Mouse (Mus musculus) embryo, embryonic 10.5 days (tissue): ENCODE results near the gene Gm26558.
A peak's percentile ranks its signal among the peaks of the same experiment; 100 is the strongest.

ENCODE experiments used
- DNase-seq: peaks from one replicate; pipeline ENCODE4 v3.0.0-alpha.2; 2015; ENCODE audit warnings: low spot score

The Gm26558 gene

GRCm38 (mm10) chr2:70661715-70662495, at the start of gene Gm26558:
Gene Gm26558 (minus strand): TSS chr2:70662108.
- DNase-seq: peak; percentile 53

- DNase-seq: no peak
Observed at GRCm38 (mm10) chr2:70710878-70711277, 49.0 kb upstream of the Gm26558 start.

DNA sequence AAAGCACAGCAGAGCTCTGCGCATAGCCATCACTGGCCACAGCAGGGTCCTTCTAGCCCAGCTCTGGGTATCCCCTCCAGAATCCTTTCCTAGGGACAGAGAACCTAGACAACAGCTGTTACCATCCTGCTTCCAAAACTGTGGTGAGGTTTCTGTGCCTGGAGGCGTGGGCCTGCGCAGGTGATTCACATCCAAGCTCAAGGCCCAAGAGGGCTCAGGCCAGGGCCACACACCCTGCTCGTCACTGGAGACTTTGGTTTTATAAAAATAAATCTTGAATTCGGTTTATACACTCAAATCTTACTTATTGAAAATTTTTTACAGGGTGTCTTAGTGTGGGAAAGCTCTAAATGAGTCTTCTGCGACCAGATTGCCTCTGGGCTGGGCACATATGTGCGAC, 48.3 kb upstream of the Gm26558 start:
- DNase-seq: no peak

DNA sequence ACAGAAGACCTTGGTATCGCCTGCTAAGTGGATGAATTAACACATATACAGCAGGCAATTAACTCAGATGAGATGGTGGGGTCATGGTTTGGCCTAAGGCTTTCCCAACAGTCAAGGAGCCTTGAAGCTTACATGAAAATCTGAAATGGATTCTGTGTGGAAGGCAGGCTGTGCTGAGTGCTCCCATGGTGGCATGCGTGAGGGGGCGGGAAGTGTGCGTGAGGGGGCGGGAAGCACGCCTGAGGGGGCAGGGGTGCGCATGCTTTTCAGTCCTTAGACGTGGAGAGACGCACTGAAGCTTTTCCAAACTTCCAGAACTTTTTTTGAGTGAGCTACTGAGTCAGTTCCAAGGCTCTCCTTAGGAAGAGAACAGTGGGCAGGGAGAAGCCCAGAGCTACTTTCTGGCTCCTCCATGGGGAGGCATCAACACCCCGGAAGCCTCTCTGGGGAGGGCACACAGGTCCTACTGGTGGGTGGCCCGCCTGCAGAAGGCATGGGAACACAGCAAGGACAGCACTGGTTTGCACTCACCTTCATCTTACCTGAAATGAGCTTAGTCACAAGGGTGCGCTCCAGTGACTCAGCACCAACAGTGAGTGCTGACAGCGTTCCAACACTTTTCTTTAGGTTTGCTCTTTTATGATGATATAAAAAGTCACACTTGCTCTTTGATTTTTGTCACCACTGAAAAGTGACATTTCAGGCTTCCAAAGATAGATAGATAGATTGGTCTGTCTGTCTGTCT, 47.2 kb upstream of the Gm26558 start:
- no peak for DNase-seq

DNA sequence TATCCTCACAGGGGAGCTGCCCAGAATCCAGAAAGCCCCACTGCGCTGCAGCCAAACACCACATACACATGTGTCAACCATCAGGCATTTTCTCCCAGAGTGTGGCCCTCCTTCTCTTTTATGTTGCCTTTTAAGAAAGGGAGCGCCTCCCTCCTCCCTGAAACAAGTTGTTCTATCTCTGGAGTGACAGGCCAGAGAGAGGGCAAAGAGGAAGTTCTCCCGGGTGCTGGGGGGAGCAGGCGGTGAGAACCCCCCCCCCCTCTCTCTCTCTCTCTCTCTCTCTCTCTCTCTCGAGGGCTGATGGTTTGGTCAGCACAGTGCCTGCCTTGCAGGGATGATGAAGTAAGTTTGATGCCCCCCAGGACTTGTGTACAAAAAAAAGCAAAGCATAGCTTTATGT, 40.5 kb upstream of the Gm26558 start:
- DNase-seq: no peak

DNA sequence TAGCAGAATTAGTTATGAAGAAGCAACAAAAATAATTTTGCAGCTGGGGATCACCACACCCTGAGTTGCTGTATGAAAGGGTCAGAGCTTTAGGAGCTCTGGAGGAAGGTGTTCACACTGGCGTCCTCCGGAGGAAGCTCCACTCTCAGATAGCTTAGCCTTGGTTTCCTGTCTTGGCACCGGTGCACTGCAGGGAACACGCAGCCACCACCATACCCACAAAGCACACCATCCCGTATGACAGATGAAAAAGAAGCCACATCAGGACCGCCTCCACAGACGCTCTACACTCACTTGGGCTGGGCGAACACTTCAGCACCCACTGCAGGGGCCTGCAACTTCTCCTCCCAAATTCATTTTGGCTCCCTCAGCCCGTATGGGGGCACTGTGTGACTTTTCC, 39.7 kb upstream of the Gm26558 start:
- DNase-seq: no peak

- DNase-seq: no peak
Observed at GRCm38 (mm10) chr2:70700851-70701250, 38.9 kb upstream of the Gm26558 start.

GRCm38 (mm10) chr2:70695712-70696111, 33.8 kb upstream of the Gm26558 start:
- no peak for DNase-seq

DNA sequence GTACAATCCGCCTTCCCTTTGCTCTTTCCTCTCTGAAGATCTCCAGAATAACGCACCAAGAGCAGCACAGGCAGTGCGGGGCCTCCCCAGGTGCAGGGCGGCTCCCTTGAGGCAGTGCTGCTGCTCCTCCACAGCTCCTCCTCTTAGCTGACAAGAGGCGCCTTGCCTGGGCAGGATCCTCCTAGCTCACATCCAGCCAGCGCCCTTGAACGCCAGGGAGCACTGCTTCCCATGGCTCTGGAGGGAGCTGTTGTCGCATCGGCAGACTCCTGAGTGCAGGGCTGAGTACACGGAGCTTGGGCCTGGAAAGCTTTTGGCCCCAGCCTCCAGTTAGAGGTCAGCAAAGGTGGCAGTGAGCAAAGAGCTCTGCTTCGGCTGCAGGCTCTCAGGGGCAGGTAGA, 28.3 kb upstream of the Gm26558 start:
- no peak for DNase-seq

DNA sequence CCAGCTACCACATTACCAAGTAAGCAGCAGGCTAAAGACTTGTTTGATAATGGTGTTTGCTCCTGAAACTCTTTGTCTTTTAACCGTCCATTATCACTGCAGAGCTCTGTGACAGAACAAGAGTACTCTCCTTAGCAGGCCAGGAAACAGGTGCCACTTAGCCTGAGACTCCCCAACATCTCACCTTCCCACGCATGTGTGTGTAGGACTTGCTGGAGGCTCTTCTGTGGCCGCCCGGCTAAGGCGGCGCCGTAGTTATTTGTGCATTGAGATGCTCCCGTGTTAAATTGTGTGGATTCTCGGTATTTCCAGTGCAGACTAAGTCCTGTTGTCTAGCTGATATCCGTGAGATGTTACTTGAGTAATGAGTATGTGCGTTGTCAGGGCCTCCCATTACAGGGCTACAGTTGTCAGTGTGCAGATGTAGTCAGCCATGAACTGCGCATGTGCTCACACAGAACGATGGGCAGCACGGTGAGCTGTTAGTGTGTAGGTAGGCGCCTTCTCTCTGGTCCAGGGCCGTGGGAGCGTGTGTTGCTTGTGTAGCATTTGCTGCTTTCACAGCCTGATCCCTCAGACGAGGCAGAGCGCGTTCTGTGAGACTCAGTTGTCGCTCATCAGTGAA, 26.7 kb upstream of the Gm26558 start:
- DNase-seq: no peak

GRCm38 (mm10) chr2:70682324-70682723, 20.4 kb upstream of the Gm26558 start:
- DNase-seq: no peak

GRCm38 (mm10) chr2:70673445-70674126, 11.7 kb upstream of the Gm26558 start:
- DNase-seq: peak; percentile 18

DNA sequence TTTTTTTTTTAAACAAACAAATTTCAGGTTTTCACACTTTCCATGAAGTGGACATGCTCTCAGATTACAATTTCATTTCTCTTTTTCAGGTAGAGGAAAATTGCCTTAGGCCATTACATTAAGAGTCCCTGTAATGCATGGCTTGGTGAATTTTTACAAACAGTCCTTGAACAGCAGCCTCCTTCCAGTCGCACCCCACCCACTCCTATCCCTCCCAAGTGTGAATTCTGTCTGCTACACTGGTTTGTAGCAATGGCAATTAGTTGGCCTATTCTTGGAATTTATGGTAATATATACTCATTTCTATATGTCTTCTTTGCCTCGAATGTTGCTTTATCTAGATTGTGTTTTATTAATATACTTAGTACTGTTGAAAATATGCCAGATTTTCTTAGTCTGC, 10.6 kb upstream of the Gm26558 start:
- no peak for DNase-seq

- no peak for DNase-seq
Observed at GRCm38 (mm10) chr2:70669896-70670295, 8.0 kb upstream of the Gm26558 start.

DNA sequence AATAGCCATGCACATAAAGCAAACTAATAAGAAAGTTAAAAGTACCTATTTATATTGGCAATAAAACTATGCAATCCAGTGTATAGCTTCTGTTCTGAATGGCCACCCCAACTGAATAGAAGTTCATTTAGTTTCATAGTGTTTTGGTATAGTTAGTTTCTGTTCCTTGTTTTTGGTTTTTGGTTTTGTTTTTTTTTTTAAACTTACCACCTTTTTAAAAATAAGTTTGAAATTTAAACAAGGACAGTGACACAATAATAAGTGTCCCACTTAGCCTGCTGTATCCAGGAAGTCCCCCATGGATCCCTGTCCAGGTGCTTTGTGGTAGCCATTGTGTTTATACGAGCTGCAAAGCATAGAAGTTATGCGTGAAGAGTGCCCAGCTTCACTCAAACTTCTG, 7.3 kb upstream of the Gm26558 start:
- DNase-seq: no peak

- DNase-seq: no peak
Observed at GRCm38 (mm10) chr2:70667016-70667415, 5.1 kb upstream of the Gm26558 start.

DNA sequence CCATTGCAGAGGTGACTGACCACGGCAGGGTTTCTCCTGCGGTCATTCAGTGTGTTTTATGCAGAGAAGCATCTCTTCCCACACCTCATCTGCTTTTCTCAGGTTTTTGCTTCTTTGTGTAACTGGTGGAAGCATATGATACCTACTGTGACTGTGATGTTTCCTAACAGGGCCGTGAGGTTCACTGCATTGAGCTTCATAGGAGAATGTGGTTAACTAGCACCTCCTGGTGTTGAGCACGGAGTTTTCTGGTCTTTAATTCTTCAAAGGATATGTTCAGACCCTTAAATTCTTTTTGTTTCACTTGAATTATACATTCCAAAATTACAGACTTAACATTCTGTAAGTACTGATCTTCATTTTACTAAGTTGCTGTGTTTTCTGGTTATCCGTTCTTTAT, 1.9 kb upstream of the Gm26558 start:
- no peak for DNase-seq

DNA sequence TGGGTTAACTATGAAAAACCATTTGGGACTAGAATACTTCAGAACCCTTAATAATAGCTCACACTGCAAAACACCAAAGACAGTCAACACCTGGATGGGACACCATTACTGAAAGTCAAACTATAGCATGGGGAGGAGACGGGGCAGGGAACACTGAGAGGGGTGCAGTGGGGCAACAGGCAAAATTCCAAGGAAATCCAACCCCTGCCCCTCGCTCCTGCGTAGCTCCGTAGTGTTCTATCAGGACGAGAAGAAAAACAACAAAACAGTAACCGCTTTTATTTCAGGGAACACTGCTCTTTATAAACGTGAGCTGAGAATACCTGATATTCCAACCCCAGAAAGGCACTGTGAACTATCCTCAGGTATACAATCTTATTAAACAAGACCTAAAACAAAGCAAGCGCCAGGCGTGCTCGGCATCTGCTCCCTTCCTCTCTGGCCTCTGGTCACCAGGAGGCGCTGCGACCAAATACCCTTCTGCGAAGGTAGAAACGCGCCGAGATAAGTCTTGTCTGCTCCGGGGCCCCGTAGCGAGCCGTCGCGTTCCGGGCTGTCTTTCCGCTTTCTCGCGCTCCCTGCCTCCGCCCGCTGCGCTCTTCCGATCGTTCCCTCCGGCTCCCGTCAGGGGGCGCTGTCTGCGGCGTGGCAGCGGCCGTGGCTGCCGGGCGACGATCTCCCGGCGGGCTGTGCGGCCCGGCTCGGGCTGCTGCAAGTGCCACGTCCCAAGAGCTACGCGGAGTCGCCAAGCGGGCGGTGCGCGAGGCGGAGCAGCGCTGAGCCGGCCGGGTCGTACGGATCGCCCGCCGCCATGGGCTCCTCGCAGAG, 807 bp downstream of the Gm26558 start, which contains the start of gene Gorasp2:
Gene Gorasp2 (plus strand): TSS at position 690 of the 828 bp plus-strand sequence.
- DNase-seq: peak; percentile 97

DNA sequence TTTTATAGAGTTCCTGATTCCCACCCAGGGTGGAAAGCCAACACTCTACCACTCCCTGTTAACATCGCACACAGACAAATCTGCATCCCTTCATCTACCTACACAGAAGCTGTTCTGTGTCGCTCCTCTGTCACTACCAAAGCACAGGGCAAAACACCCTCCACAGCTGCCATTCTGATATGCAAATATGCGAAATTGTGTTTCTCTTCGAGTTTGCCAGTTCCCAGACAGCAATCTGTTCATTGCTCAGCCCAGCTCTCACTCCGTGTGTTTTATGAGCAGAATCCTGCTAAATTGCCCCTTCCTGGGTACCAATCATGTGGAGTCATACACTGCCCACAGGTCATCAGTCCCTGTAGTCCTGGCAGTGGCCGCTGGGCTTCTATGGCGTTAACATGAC, 4.8 kb downstream of the Gm26558 start:
- DNase-seq: no peak

DNA sequence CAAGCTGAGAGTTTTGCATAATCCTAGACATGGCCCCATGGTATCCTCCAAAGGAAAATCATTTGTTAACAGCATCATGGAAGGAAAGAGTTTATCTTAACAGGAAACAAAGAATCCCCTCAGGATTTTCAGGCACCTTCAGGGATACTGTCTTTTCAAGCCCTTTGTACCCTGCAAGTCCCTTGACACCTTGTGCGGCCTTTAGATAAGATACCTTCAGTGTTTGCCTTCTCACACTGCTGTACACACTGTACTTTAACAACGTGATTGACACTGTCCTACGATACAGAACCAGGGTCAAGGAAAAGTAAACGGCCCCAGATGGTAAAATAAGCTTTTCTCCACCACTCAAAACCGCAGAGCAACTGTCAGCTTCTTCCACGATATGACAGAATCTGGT, 10.1 kb downstream of the Gm26558 start:
- DNase-seq: no peak

DNA sequence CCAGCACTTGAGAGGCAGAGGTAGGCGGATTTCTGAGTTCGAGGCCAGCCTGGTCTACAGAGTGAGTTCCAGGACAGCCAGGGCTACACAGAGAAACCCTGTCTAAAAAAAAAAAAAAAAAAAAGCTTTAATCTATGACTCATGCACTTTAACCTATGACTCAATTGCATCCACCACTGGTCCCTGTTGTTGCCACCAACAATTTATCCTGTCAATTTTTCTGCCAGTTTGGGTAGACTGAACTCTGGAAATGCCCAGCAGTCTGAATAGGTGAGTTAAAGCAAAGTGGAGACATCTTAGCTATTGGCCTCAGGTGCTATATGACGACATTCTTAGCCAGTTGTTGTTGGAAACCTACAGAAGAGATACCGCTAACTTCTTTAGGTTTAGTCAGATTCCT, 12.4 kb downstream of the Gm26558 start:
- DNase-seq: no peak

DNA sequence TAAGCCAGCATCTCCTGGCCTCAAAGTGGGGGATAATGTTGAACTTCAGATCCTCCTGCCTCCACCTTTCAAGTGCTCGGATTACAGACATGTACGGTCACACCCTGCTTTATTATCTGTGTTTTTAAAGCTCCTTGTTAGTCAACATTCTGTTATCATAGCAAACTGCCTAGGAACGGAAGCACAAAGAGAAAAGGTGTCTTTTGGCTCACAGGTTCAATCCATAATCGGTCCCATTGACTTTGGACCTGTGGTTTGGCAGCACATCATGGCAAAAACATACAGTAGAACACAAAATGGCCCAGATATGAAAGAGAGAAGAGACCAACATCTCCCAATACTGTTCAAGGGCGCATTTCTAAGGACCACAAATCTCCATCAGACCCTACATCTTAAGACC, 13.6 kb downstream of the Gm26558 start:
- no peak for DNase-seq
